Mouse (Mus musculus) liver, embryonic 14.5 days (tissue): Measurements from ENCODE around the gene Zfp628.

Experiments used
- CTCF ChIP-seq: IDR thresholded peaks from 2 replicates; pipeline ENCODE4 v1.5.1; 2016; ENCODE audit warnings: antibody characterized with exemption, low read depth, control low read depth
- EP300 ChIP-seq: IDR thresholded peaks from 2 replicates; pipeline ENCODE4 v1.6.1; 2016; ENCODE audit warnings: antibody characterized with exemption, low read depth

GRCm38 (mm10) chr7:4927711-4928110 lies 12.7 kb downstream of the Zfp628 start:
- TF ChIP-seq CTCF (no peak), EP300 (no peak)
